Mouse (Mus musculus) left cerebral cortex, adult 9 months (tissue): ENCODE measurements around the gene Gm21818.
"Not testable (repeated sequence)": the region's sequence is repeated elsewhere in the genome, so short reads cannot be mapped to it uniquely, and the experiment has no call there.

Source experiments
- DNase-seq, 2 experiments: peaks; one replicate each; pipeline ENCODE4 v3.0.0; 2022; ENCODE audit warnings: low spot score in 2 of 2

Gene Gm21818

GRCm38 (mm10) chr13:120172133-120172532, at the start of gene Gm21818:
Gene Gm21818 (plus strand): TSS chr13:120172433.
- DNase-seq = not testable (repeated sequence)

GRCm38 (mm10) chr13:120139946-120140345, 32.3 kb upstream of the Gm21818 start, which contains the start of gene Gm20767:
Gene Gm20767 (plus strand): TSS chr13:120140246.
- DNase-seq = not testable (repeated sequence)

- DNase-seq = not testable (repeated sequence)
These were observed 29.9 kb upstream of the Gm21818 start for GRCm38 (mm10) chr13:120142348-120142747.

- DNase-seq = not testable (repeated sequence)
These were observed 22.4 kb upstream of the Gm21818 start for GRCm38 (mm10) chr13:120149660-120150407.

- not testable (repeated sequence) for DNase-seq
These were observed 21.6 kb upstream of the Gm21818 start for GRCm38 (mm10) chr13:120150589-120150988.

- not testable (repeated sequence) for DNase-seq
These were observed 3.9 kb upstream of the Gm21818 start for GRCm38 (mm10) chr13:120168301-120168700.

- DNase-seq = not testable (repeated sequence)
These were observed 24.1 kb downstream of the Gm21818 start for GRCm38 (mm10) chr13:120196189-120196821.

- DNase-seq = not testable (repeated sequence)
These were observed 43.6 kb downstream of the Gm21818 start, which contains the start of gene Gm21762 for GRCm38 (mm10) chr13:120215847-120216246. Gene Gm21762 (minus strand): TSS chr13:120215947.

- DNase-seq = not testable (repeated sequence)
These were observed 48.7 kb downstream of the Gm21818 start for GRCm38 (mm10) chr13:120220922-120221321.

- DNase-seq = not testable (repeated sequence)
These were observed 50.9 kb downstream of the Gm21818 start for GRCm38 (mm10) chr13:120223012-120223659.
